Mouse (Mus musculus) thymus, postnatal 10 days (tissue): Measurements from ENCODE around the gene Wls.

ENCODE experiments used
- DNase-seq, 2 experiments: peaks; one replicate each; pipeline ENCODE4 v3.0.0; 2021; ENCODE audit warnings: low spot score in 2 of 2

Wls gene

DNA sequence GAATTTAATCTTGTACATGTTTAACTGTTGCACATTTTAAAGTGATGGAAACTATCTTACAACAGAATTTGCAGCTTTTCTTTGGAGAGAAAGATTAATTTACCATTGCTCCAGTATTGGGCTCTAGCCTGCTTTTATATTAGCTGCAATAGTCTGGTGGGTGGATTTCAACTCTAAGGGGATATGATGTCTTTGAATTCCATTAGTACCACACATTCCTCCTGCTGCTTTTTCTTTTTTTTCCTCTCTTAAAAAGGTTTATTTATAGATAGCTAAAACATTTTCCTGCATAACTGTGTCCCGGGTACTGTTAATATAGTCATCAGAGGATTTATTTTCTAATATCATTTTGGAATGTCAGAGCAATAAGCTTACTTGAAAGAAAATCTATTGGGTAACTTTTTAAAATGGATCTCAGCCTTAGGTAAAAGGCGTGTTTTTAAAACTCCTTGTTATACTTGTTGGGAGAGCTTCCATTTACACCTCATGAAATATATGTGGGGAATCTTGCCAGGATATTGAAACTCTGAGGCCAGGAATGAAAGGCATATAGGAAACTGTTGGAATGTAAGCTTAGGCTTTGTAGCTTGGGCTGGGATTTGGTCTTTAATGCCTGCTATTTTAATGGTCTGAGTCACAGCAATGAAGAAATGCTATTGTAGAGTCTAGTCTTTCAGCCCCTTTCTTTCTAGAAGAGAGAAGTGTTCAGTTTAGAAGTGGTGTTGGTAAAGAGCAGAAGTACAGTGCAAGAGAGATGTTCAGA lies 78.0 kb downstream of the Wls start:
- DNase-seq: no peak
